Mouse (Mus musculus) midbrain, embryonic 15.5 days (tissue): Measurements from ENCODE around the gene Polr2i. TPM values are rescaled to one million over a fixed set of nuclear protein-coding genes. Genes with fewer than 3 reads are reported as not detected.
A peak's percentile ranks its signal among the peaks of the same experiment; 100 is the strongest.

ENCODE experiments used
- ATAC-seq: fragments of 200-750 bp; cut with Nextera tagmentation; replicated peaks from 2 replicates; pipeline ENCODE4 v1.8.0; 2017; ENCODE audit warnings: moderate TSS enrichment
- H3K27ac ChIP-seq: fragments of 300-500 bp; sonication (generic); 2 replicates; pipeline ENCODE4 v1.5.1; 2015; ENCODE audit warnings: mild to moderate bottlenecking, inconsistent platforms
- H3K27me3 ChIP-seq: fragments of 300-500 bp; sonication (generic); replicated peaks from 2 replicates; pipeline ENCODE4 v1.6.1; 2015; ENCODE audit warnings: inconsistent platforms
- H3K36me3 ChIP-seq: fragments of 300-500 bp; sonication (generic); replicated peaks from 2 replicates; pipeline ENCODE4 v1.6.1; 2015; ENCODE audit warnings: inconsistent platforms
- H3K4me1 ChIP-seq: fragments of 300-500 bp; sonication (generic); 2 replicates; pipeline ENCODE4 v1.6.1; 2015; ENCODE audit warnings: inconsistent platforms
- H3K4me2 ChIP-seq: fragments of 300-500 bp; sonication (generic); 2 replicates; pipeline ENCODE4 v1.6.1; 2015; ENCODE audit warnings: inconsistent platforms, mild to moderate bottlenecking, moderate library complexity
- H3K4me3 ChIP-seq: fragments of 300-500 bp; sonication (generic); 2 replicates; pipeline ENCODE4 v1.5.1; 2015; ENCODE audit warnings: mild to moderate bottlenecking, inconsistent platforms
- H3K9ac ChIP-seq: fragments of 300-500 bp; sonication (generic); 2 replicates; pipeline ENCODE4 v1.6.1; 2015; ENCODE audit warnings: mild to moderate bottlenecking, inconsistent platforms
- H3K9me3 ChIP-seq: fragments of 300-500 bp; sonication (generic); 2 replicates; pipeline ENCODE4 v1.6.1; 2016; ENCODE audit warnings: inconsistent platforms
- WGBS: fragments of 180-500 bp; shearing (Covaris S2); methylation state at CpG from one replicate; pipeline ENCODE4 v1.1.7; 2015; ENCODE audit warnings: mixed read lengths; 5-methylcytosine and 5-hydroxymethylcytosine counted together
- polyA plus RNA-seq: library from polyadenylated mRNA; unstranded; fragments of >200 nt; fragmentation: Nextera tagmentation; extraction: Ambion mirVana; gene quantifications from 2 replicates; pipeline ENCODE4 v1.2.1, GENCODE M21; 2015

Gene Polr2i
- polyA plus RNA-seq, 1 experiment from 2014 or later: 175 TPM

DNA sequence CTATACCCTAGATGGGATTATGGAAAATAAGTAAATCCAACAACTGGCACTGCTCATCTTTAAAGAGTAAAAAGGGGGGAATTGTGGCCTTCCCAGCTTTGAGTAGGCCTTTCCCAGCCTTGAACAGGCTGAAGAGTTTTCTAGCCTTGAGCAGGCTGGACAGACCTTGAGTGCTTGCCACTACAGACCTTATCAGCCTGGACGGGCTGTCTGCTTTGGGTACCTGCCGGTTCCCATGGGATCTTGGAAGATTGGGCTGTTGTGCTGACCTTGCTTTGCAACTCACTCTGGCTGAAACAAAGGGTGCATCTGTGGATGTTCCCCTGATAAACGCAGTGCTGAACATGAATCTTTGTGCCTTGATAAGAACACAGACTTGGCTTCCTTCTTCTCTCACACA lies 17.9 kb upstream of the Polr2i start:
- Histone ChIP-seq H3K4me2 (no peak overlapping the region), H3K9me3 (no peaks in the 10 kb centered on the region), H3K36me3 (no peaks in the 10 kb centered on the region), H3K27me3 (no peaks in the 10 kb centered on the region), H3K4me1 (peaks cover 5% of the 10 kb centered on the region), H3K9ac (no peak overlapping the region), H3K4me3 (no peak overlapping the region), H3K27ac (no peak overlapping the region)
- ATAC-seq: no peak
- 89% methylated on average over 3 of the region's 3 CpGs for WGBS

DNA sequence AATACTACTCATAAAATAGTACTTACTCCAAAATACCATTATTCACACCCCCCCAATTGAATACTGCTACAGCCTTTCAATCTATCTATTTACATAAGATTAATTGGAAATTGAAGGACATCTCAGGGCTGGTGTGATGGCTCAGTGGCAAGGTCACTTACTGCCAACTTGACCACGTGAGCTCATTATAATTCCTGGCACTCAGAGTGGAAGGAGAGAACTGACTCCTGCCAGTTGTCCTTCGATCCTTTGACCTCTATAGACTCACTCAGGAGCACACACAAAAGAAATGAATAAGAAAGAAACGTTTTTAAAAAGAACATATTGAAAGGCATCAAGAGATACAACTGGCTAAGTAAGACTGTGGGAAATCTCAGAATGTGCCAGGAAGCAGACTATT lies 15.9 kb upstream of the Polr2i start:
- no peak for ATAC-seq

DNA sequence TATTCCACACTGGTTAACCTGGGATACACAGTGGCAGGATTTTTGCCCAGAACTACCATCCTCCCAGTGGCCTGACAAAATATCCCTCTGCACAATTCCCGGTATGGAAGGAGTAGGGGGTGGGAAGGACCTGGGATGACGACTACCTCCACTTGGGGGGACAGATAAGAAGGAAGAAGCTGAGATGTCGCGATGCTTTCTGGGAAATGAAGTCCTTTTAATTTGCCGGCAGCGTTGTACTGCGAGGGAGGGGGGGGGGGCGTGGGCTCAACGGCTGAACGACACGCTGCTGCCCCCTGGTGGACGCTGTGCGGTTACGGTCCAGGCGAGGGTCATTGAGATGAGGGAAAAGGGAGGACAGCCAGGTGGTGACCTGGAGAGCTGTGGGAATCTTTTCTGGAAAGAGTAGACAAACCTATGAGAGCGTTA lies 15.0 kb upstream of the Polr2i start:
- Histone ChIP-seq H3K27me3 (no peaks in the 10 kb centered on the region), H3K27ac (peak overlapping the region; percentile 59), H3K4me2 (peak overlapping the region; percentile 48), H3K4me1 (peaks cover 17% of the 10 kb centered on the region), H3K36me3 (no peaks in the 10 kb centered on the region), H3K9me3 (no peaks in the 10 kb centered on the region), H3K9ac (no peak overlapping the region), H3K4me3 (peak overlapping the region; percentile 21)
- WGBS: under 1% methylated on average over 16 of the region's 16 CpGs
- peak; percentile 85 for ATAC-seq

More for the DNA sequence above, 15.9 kb upstream of the Polr2i start:
- Histone ChIP-seq H3K27ac (0 out of 2 replicates have a peak overlapping the region, but pooled peaks have one; percentile 59), H3K36me3 (no peaks in the 10 kb centered on the region), H3K9me3 (no peaks in the 10 kb centered on the region), H3K4me1 (peaks cover 17% of the 10 kb centered on the region), H3K4me3 (no peak overlapping the region), H3K27me3 (no peaks in the 10 kb centered on the region), H3K9ac (no peak overlapping the region), H3K4me2 (no peak overlapping the region)
- 63% methylated on average over 3 of the region's 3 CpGs for WGBS

DNA sequence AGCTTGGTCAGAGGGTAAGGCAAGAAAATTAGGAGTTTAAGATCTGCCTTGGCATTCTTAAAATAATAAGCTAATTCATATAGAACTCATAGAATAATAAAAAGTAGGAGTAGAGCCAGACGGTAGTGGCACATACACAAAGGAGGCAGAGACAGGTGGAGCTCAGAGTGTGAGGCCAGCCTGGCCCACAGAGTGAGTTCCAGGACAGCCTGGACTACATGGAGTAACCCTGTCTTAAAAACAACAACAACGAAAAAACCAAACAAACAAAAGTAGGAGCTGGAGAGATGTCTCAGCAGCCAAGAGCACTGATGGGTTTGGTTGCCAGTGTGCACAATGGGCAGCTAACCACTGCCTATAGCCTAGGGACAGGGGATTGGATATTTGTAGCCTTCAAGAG lies 14.5 kb upstream of the Polr2i start:
- no peak overlapping the region for H3K4me2 ChIP-seq
- H3K36me3 ChIP-seq: no peaks in the 10 kb centered on the region
- ATAC-seq: peak; percentile 43; the same call in 1 of the 2 replicates
- WGBS: 74% methylated on average over 2 of the region's 2 CpGs
- peaks cover 17% of the 10 kb centered on the region for H3K4me1 ChIP-seq
- H3K9ac ChIP-seq: no peak overlapping the region
- H3K27ac ChIP-seq: no peak overlapping the region
- H3K27me3 ChIP-seq: no peaks in the 10 kb centered on the region
- no peak overlapping the region for H3K4me3 ChIP-seq
- no peaks in the 10 kb centered on the region for H3K9me3 ChIP-seq

DNA sequence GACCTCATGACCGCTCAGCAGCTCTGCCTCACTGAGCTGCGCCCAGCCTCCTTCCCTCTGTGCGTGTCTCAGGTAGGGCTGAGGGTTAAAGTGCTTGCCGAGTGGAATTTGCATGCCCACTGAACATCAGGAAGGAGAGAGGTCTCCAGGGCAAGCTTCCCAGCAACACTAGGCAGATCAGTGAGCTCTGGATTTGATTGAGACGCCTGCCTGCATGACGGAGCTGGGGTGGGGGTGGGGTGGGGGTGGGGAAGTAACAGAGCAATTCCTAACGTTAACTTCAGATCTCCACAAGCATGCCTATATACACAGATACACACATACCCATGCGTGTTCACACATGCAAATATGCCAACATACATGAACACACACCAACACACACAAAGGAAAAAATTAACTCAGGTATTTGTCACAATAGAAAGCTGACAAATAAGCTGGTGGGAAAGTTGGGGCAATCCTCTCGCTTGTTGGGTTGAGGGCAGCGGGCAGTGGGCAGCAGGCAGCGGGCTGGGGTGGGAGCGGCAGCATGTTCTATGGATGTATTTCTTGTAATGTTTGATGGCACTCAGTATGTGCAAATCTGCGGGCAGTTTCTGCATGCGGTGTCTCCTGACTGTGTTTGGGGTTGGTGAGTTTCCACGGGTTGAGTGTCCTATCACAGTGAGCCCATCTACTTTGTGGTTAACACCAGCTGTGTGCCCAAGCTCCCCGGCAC lies 12.3 kb upstream of the Polr2i start:
- H3K27me3 ChIP-seq: no peaks in the 10 kb centered on the region
- no peaks in the 10 kb centered on the region for H3K9me3 ChIP-seq
- peak overlapping the region; percentile 47 for H3K9ac ChIP-seq
- peaks cover 17% of the 10 kb centered on the region for H3K4me1 ChIP-seq
- H3K4me2 ChIP-seq: peak overlapping the region; percentile 88
- H3K4me3 ChIP-seq: peak overlapping the region; percentile 43
- peaks cover 17% of the 10 kb centered on the region for H3K36me3 ChIP-seq
- peak; percentile 65 for ATAC-seq
- WGBS: 8% methylated on average over 16 of the region's 16 CpGs
- H3K27ac ChIP-seq: peak overlapping the region; percentile 74

DNA sequence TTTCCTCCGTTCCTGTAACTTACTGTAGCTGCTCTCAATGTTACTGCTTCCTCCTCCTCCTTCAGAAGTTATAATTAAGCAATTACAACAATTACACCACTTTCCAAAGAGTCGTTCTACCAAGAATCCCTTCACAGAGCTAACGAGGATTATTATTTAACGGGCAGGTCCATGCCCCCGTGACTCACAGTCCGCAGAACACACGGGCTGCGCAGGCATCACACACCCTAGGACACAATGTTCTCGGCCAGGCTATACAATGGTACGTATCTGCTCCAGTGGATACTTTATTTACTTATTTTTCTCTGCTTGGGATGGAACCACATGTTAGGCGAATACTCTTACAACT lies 11.8 kb upstream of the Polr2i start:
- H3K36me3 ChIP-seq: peaks cover 19% of the 10 kb centered on the region
- H3K9me3 ChIP-seq: no peaks in the 10 kb centered on the region
- H3K4me1 ChIP-seq: peaks cover 17% of the 10 kb centered on the region
- H3K27me3 ChIP-seq: no peaks in the 10 kb centered on the region
- H3K4me3 ChIP-seq: peak overlapping the region; percentile 43
- no peak for ATAC-seq
- H3K9ac ChIP-seq: peak overlapping the region; percentile 47
- H3K4me2 ChIP-seq: peak overlapping the region; percentile 88
- 19% methylated on average over 11 of the region's 11 CpGs for WGBS
- peak overlapping the region; percentile 32; the same call in 1 of the 2 replicates for H3K27ac ChIP-seq

DNA sequence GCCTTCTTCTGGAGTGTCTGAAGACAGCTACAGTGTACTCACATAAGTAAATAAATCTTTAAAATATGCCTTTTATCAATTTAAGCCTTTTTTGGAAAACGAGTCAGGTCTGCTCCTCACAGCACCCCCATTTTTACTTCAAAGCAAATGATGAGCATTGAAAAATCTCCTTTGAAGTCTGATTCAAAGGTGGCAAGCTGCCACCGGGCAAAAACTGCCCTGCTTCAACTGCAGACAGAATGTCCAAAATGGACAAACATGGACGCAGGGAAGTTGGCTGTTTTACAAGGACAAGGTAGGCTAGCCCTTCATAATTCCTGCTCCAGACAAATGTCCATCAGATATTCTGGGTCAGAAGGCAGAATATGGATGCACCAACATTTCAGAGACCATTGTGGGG lies 10.3 kb upstream of the Polr2i start:
- Histone ChIP-seq H3K36me3 (peaks cover 31% of the 10 kb centered on the region), H3K9ac (no peak overlapping the region), H3K9me3 (no peaks in the 10 kb centered on the region), H3K4me3 (no peak overlapping the region), H3K27me3 (no peaks in the 10 kb centered on the region), H3K4me1 (peaks cover 15% of the 10 kb centered on the region), H3K27ac (no peak overlapping the region), H3K4me2 (no peak overlapping the region)
- 86% methylated on average over 3 of the region's 3 CpGs for WGBS
- no peak for ATAC-seq

DNA sequence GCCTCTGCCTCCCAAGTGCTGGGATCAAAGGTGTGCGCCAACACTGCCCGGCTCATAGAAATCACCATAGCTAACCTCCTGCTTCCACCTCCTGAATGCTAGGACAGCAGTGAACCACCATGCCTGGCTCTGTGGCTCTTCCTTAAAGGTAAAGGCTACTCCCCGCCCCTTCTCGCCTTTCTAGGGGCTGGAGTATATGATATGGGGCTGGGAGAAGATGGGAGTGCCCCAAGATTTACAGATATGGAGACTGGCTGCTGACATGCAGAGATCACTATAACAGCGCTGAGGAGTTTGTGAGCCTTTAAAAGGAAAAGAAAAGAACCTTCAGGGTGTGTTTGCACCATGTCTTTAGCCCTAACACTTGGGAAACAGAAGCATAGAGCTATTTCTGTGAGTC lies 9.5 kb upstream of the Polr2i start:
- Histone ChIP-seq H3K9me3 (no peaks in the 10 kb centered on the region), H3K27me3 (no peaks in the 10 kb centered on the region), H3K4me2 (no peak overlapping the region), H3K36me3 (peaks cover 38% of the 10 kb centered on the region), H3K9ac (no peak overlapping the region), H3K4me3 (no peak overlapping the region), H3K27ac (no peak overlapping the region), H3K4me1 (peaks cover 12% of the 10 kb centered on the region)
- WGBS: 92% methylated on average over 5 of the region's 5 CpGs
- no peak for ATAC-seq

DNA sequence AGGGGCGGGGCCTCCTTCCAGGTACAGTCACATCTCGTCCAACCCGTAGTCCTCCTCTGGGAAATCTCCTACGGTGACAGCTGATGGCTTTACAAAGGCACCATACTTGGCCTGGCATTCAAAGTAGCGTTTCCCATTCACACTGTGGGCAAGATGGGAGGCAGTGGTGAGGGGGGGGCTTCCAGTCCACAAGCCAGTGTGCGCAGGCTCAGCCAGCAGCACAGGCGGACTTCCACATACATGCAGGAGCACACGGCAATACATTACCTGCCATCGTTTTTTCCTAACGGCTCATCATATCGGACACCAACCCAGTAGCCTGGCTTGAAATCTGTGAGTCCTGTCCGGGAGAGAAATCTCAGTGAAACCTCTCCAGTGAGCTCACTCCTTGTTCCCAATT lies 7.5 kb upstream of the Polr2i start:
- H3K27ac ChIP-seq: no peak overlapping the region
- no peak overlapping the region for H3K4me2 ChIP-seq
- H3K9ac ChIP-seq: no peak overlapping the region
- H3K36me3 ChIP-seq: peaks cover 44% of the 10 kb centered on the region
- H3K9me3 ChIP-seq: no peaks in the 10 kb centered on the region
- no peak for ATAC-seq
- no peak overlapping the region for H3K4me3 ChIP-seq
- H3K4me1 ChIP-seq: peaks cover 9% of the 10 kb centered on the region
- H3K27me3 ChIP-seq: no peaks in the 10 kb centered on the region
- 93% methylated on average over 12 of the region's 12 CpGs for WGBS

DNA sequence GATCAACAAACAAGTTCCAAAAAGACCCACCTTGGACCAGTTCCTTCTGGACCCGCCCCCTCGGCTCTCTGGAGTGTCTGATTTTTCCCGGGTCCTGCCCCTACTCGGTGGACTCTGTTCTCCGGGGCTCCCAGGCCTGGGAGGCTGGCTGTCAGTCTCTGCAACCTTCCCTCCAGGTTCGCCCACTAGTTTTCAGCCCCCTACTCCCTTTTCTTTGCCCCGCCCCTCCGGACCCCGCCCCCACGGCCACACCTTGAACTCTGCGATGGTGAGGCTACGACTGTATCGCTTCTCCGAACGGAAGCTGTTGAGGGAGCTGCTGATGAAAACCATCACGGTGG lies 450 bp upstream of the Polr2i start:
- H3K9ac ChIP-seq: peak overlapping the region; percentile 54
- peak overlapping the region; percentile 98 for H3K27ac ChIP-seq
- 0% methylated on average over 16 of the region's 16 CpGs for WGBS
- peaks cover 23% of the 10 kb centered on the region for H3K4me1 ChIP-seq
- peak; percentile 59; the same call in 1 of the 2 replicates for ATAC-seq
- peak overlapping the region; percentile 53 for H3K4me3 ChIP-seq
- H3K36me3 ChIP-seq: peaks cover 20% of the 10 kb centered on the region
- peak overlapping the region; percentile 84 for H3K4me2 ChIP-seq
- no peaks in the 10 kb centered on the region for H3K27me3 ChIP-seq
- H3K9me3 ChIP-seq: no peaks in the 10 kb centered on the region

DNA sequence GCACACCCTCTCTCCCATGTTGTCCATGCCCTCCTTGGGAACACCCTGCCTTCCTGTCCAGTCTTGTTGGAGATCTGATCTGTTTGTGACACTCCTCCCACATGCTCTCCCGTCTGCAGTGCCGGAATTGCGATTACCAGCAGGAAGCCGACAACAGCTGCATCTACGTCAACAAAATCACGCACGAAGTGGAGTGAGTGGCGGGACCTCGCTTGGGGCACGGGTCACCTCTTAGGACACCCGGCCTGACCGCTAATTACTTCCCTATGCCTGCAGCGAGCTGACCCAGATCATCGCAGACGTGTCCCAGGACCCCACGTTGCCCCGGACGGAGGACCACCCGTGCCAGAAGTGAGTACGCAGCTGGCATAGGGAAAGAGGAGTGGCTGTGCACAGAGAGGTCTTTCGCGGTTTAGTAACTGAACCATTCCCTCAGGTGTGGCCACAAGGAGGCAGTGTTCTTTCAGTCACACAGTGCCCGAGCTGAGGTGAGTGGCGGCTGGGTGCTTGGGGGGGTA lies 942 bp downstream of the Polr2i start:
- H3K9me3 ChIP-seq: no peaks in the 10 kb centered on the region
- WGBS: 7% methylated on average over 24 of the region's 24 CpGs
- peak overlapping the region; percentile 54 for H3K9ac ChIP-seq

DNA sequence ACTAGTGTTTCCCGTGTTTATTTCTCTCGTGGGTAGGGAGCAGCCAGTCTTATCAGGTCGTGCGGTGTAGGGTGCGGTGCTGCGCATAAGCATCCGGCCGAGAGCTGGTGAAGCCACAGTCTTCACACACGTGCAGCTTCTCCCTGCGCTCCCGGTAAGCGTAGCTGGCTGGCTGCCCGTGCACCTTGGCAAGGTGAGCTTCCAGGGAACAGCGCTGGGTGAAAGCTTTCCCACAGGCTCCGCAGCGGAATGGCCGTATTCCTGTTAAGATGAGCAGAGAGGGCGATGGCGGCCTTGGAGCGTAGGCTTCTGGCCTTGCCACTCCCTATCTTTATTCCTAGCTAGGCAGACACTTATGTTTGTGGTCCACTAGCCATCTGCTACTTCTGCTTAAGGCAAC lies 1.6 kb downstream of the Polr2i start:
- peak overlapping the region; percentile 84; the same call in 1 of the 2 replicates for H3K4me2 ChIP-seq

More for the DNA sequence above, 942 bp downstream of the Polr2i start:
- H3K4me2 ChIP-seq: peak overlapping the region; percentile 84
- peaks cover 6% of the 10 kb centered on the region; the same call in 1 of the 2 replicates for H3K36me3 ChIP-seq
- peaks cover 23% of the 10 kb centered on the region for H3K4me1 ChIP-seq
- H3K27ac ChIP-seq: peak overlapping the region; percentile 98
- peak overlapping the region; percentile 53 for H3K4me3 ChIP-seq
- ATAC-seq: peak; percentile 17; the same call in 1 of the 2 replicates
- no peaks in the 10 kb centered on the region for H3K27me3 ChIP-seq

More for the DNA sequence above, 1.6 kb downstream of the Polr2i start:
- Histone ChIP-seq H3K9ac (no peak overlapping the region), H3K4me1 (peaks cover 23% of the 10 kb centered on the region), H3K36me3 (peaks cover 6% of the 10 kb centered on the region; the same call in 1 of the 2 replicates), H3K27ac (no peak overlapping the region), H3K4me3 (no peak overlapping the region), H3K9me3 (no peaks in the 10 kb centered on the region), H3K27me3 (no peaks in the 10 kb centered on the region)
- WGBS: 89% methylated on average over 20 of the region's 20 CpGs
- no peak for ATAC-seq
